Mouse (Mus musculus) kidney, postnatal 10 days (tissue): ENCODE data around the gene Dcdc2a.

ENCODE experiments used
- DNase-seq: peaks from one replicate; pipeline ENCODE4 v3.0.0; 2021; ENCODE audit warnings: mixed read lengths

The Dcdc2a gene

DNA sequence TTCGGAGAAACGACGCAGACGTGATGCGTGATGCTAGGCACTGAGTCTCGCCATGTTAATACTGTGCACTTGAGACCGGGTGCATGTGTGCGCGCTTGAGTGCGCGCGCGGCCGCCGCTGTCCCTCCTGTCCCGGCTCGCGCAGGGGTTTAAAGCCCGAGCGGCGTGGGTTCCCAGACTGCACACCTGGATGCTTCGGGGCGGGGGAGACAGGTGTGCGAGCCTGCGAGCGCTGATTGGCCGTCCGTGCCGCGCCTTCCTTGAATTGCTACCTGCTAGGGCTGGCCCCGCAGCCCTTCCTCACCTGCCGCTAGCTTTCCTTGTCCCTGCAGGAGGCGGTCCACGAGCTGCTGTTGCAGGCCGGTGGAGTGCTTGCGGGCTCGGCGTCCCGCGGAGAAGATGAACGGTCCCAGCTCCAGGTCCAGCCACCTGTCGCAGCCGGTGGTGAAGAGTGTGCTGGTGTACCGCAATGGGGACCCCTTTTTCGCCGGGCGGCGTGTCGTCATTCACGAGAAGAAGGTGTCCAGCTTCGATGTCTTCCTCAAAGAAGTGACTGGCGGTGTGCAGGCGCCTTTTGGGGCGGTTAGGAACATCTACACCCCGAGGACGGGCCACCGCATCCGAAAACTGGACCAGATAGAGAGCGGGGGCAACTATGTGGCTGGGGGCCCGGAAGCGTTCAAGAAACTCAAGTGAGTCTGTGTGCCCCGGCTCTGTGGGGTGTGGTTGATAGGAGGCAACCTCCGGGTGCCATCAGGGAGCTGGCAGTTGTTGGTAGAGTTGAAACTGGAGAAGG lies at the start of gene Dcdc2a:
TSS of gene Dcdc2a (plus strand) at position 132 of the 795 bp plus-strand sequence.
- DNase-seq: peak; percentile 74

GRCm38 (mm10) chr13:25007115-25007514 lies 48.7 kb upstream of the Dcdc2a start:
- DNase-seq: peak; percentile 68

DNA sequence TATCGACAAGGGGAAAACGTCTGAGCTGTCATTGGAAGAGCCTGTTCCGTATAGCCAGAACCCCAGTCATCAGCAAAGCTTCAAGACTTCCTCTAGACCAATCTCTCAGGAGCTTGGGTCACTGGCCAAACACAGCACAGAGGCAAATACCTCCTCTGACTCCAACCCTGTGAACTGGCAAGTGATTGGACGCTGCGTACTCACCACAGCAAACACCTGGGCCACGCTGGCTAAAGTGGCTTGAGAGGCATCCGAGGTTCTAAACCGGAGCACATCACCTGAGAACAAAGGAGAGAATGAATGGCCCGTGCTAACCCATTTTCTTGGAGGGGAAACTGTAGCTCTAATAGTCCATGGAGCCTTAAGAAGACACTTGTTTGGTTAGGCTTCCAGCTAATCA lies 37.5 kb upstream of the Dcdc2a start:
- DNase-seq: no peak

- DNase-seq: peak; percentile 93
Observed at GRCm38 (mm10) chr13:25019793-25020539, 35.8 kb upstream of the Dcdc2a start, which contains the start of gene Mrs2. TSS of gene Mrs2 (minus strand) at chr13:25020379.

DNA sequence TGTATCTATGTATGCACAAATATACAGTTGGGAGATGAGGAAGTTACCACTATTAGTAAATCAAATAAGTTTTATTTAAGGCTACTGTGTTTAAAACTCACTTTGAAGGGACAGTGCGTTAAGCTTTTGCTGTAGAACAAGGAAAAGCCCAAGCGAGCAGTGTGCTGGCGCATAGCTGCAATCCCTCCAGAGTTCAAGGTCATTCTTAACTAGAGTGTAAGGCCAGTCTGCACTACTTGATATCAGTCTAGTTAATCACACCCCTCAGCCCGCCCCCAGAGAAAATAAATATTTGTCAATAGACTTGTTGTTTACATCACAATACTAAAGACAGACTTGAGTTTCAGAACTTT lies 35.3 kb upstream of the Dcdc2a start:
- no peak for DNase-seq

DNA sequence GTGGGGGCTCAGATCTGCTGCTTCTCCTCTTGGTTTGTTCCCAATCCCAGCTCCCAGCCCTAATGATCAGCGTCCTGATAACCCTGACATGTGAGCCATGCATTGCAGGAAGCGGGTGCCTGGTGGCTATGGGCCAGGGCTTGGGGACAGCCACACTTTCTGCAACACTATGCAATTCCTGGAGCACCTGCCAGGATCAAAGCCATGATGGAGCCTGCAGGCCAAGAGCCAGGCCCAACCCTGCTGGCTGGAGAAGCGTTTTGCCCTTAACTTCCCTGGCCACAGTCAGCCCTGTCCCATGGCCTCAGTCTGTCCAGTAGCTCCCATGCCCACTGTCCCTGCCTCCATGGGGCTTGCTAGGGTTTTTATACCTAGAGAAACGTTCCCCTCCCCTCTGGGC lies 33.4 kb upstream of the Dcdc2a start:
- DNase-seq: no peak

DNA sequence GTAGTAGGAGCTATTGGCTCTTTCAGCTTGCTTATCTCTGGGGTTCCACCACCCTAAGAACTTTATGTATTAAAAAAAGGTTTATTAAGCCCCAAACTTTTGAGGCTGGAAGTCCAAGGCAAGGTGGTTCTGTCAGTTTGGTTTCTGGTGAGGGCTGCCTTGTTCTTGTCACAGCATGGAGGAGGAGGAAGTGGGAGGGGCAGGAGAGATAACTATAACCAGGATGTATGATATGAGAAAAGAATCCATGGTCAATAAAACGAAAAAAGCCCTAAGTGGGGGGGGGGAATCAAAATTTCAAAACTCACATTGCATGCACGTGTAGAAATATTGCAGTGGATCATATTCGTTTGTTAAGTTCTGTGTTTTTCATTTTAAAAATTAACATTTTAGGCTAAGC lies 32.7 kb upstream of the Dcdc2a start:
- no peak for DNase-seq

GRCm38 (mm10) chr13:25024655-25025054 lies 31.1 kb upstream of the Dcdc2a start:
- DNase-seq: peak; percentile 81

DNA sequence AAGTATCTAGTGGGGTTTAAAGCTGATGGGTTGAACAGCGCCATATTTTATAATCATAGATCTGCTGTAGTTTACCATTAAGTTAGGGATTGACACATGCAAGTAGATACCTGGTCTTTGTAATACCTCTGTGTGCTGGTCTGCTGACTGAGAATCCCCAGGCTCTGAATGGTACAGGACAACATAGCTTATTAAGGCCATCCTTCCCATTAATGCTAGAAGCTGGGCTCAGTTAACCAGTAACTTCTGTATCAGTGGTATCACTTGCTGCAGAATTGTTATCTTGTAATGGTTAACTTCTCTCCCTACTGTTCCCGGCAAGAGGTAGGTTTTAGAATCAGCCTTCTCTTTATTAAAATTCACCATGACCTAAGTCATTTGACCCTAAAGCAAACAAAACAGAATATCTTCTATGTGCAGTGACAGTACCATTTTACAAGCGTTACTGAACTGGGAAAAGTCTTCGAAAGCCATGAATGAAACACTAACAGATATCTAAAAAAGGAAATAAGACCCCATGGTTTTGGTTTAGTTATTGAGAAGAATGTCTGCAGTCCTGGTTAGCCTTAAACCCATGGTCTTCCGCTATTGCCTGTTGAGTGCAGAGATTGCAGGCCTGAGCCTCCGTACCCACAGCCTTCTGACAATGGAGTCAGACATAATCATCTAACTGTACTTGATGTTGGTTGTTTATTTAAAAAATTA lies 29.2 kb upstream of the Dcdc2a start:
- no peak for DNase-seq

GRCm38 (mm10) chr13:25027114-25027425 lies 28.7 kb upstream of the Dcdc2a start:
- no peak for DNase-seq

DNA sequence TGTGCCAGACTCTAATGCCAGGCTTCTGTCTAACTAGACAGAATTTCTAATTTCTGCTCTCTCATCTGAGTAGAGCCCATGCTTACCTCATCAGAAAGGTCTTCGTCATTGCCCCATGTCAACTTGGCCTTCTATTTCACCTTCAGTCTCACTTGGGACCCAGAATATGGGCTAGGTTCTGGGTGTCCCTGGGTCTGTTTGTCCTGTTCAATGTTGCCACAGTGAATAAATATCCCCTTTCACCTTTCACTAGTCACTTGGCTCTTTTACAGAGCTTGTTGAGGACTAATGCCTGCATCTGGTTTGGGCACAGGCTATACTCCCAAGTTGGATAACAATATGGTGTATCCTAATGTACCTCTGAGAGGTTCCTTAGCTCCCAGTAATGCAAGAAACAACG lies 16.3 kb upstream of the Dcdc2a start:
- DNase-seq: no peak

- DNase-seq: no peak
Observed at GRCm38 (mm10) chr13:25052671-25053070, 3.1 kb upstream of the Dcdc2a start.

DNA sequence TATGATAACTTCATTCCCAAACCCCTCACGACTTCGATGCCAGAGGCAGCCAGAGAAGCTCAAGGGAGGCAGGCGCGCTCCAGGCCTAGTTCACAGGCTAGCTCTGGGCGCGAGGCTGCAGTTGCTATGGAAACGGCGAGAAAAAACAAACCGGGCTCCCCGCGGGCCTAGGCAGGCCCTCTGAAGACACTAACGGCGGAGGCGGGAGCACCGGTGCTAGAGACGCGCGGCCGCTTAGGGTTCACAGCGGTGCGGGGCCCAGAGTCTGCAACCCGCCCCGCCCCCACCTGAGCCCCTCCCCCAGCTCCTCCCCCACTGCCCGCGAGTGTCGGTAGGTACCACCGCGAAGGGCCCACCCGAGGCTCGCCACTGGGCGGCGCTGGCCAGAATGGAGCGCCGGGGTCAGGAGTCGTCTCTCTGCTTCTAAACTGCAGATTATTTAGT lies 671 bp upstream of the Dcdc2a start:
- DNase-seq: peak; percentile 85

DNA sequence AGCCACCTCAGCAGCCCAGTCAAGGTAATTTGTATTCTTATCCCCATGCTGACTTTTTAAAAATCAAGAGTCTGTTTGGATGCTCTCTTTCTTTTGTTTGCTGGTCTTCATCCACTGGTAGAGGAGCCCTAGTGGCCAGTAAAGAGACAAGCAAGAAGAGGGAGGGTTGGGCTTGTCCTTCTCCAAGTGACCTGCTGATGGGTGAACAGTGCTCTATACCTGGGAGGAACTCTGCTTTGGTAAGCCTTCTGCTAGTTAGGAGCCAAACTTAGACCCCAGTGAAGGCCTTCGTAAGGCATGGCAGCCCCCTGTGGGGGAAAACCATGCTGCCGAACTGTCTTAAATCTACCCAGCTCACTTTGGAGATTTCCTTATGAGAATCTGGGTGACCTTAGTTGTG lies 10.9 kb downstream of the Dcdc2a start:
- no peak for DNase-seq

- no peak for DNase-seq
Observed at GRCm38 (mm10) chr13:25067183-25067582, 11.4 kb downstream of the Dcdc2a start.

- DNase-seq: no peak
Observed at GRCm38 (mm10) chr13:25069765-25070164, 14.0 kb downstream of the Dcdc2a start.

GRCm38 (mm10) chr13:25070791-25071190 lies 15.0 kb downstream of the Dcdc2a start:
- no peak for DNase-seq

DNA sequence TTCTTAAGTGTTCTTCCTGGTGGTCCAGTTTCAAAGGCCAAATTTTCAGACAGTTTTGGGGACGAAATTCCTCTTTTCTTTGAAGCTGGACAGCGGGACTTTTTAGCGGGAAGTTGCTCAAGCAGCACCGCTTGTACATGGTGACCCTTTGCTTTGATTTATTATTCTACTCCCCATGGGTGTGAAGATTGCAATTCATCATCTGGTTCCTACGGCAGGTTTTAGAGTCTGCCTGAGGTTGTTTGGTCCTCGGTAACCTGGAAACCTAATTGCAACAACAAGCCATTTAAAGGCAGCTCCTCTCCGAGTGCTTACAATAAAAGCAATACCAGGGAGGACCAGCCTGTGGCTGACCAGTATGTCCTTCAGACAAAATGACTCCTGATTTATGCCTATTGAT lies 21.5 kb downstream of the Dcdc2a start:
- DNase-seq: no peak

DNA sequence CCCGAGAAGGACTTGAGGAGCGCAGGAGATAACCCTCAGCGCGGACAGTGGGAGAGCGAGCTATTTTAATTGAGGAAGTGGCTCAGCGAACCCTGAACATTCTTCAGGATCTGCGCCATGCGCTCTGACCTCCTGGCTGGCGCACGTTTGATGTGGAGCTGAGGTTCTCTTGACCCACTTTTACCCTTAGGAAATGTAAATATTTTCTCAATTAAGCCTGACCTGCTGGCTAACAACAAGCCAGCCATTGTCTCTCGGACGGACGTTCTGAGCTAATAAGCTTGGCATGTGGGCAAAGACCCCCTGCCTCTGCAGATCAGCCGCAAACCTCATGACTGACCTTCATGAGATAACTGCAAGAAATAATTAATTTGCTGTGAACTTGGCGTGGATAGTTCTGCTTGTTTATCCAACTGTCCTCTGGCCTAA lies 27.4 kb downstream of the Dcdc2a start:
- peak; percentile 69 for DNase-seq

DNA sequence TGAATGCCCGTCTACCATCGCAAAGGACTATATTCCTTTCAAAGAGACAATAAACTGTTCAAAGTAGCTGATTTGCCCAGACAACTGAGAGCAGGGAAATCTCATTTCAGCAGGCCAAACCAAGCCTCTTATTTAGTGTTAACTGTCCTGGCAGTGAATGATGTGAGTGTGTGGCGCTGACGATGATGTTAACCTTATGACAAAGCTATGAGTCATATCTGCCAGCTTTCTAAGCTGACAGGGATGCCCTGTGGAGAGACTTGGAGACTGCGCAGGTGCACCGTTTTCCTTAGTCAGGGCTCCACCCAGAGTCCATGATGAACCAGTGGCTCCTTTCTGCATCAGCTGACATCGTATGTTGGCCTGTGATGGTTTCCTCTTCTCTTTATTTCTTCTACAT lies 29.3 kb downstream of the Dcdc2a start:
- no peak for DNase-seq

- DNase-seq: peak; percentile 39
Observed at GRCm38 (mm10) chr13:25091347-25091746, 35.5 kb downstream of the Dcdc2a start.

- DNase-seq: no peak
Observed at GRCm38 (mm10) chr13:25093776-25094175, 38.0 kb downstream of the Dcdc2a start.

DNA sequence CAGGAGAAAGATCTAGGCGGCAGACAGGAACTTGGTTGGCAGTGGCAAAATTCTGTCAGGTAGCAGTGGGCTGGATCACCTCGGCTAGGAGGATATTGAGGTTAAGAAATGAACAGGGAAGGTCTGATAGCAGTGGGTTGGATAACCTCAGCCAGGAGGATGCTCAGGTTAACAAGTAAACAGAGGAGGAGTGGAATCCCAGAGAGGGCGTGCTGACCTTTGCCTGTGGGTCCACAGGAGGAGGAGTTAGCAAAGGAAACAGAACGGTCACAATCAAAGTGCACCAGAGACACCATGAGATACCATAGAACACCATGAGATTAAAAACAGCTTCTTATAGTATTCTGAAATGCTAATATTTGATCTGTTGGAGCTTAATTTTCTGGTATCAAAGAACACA lies 38.6 kb downstream of the Dcdc2a start:
- DNase-seq: peak; percentile 40

DNA sequence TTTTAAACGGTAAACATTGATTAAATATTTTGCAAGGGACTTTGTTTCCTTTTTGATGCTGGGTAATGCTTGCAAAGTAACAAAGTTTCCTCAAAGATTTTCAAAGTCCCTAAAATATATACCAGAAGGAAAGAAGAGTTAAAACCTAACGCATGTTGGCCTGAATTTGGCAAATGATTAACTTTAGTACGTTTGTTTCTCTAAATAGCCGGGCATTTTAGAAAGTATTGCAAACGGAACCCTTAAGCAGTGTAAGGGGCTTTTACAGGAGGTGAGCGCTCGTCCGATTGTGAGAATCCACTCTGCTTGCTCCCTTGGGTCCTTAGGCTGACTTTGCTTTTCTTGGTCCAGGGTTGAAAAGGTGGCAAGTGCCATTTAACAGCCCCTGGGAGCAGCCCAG lies 41.5 kb downstream of the Dcdc2a start:
- no peak for DNase-seq
